Mouse (Mus musculus) cerebellum, adult 11 months (tissue): ENCODE measurements at regions not wholly inside any gene's neighbourhood (a gene's known extent, or its start where the extent isn't known, plus 50 kb on each side); places are given as distances from the start of the nearest gene placed in this dataset.

Source experiments
- DNase-seq: peaks from one replicate; pipeline ENCODE4 v3.0.0; 2022

GRCm38 (mm10) chr15:5511046-5511445 lies 267.1 kb upstream of the Ptger4 start:
- DNase-seq: no peak

- DNase-seq: no peak
Observed at GRCm38 (mm10) chr15:5512546-5512945, 268.6 kb upstream of the Ptger4 start.

GRCm38 (mm10) chr15:5513146-5513545 lies 269.2 kb upstream of the Ptger4 start:
- no peak for DNase-seq

- no peak for DNase-seq
Observed at GRCm38 (mm10) chr15:5514217-5514616, 270.2 kb upstream of the Ptger4 start.

GRCm38 (mm10) chr15:5517244-5517966 lies 273.4 kb upstream of the Ptger4 start:
- no peak for DNase-seq

- no peak for DNase-seq
Observed at GRCm38 (mm10) chr15:5519552-5519951, 275.6 kb upstream of the Ptger4 start.

GRCm38 (mm10) chr15:5519997-5520396 lies 276.0 kb upstream of the Ptger4 start:
- no peak for DNase-seq

- DNase-seq: no peak
Observed at GRCm38 (mm10) chr15:5528619-5529018, 284.6 kb upstream of the Ptger4 start.

- DNase-seq: no peak
Observed at GRCm38 (mm10) chr15:5533656-5534055, 289.7 kb upstream of the Ptger4 start.

GRCm38 (mm10) chr15:5537432-5537831 lies 293.4 kb upstream of the Ptger4 start:
- no peak for DNase-seq

- no peak for DNase-seq
Observed at GRCm38 (mm10) chr15:5539301-5539928, 295.4 kb upstream of the Ptger4 start.

- no peak for DNase-seq
Observed at GRCm38 (mm10) chr15:5554526-5554925, 310.5 kb upstream of the Ptger4 start.

GRCm38 (mm10) chr15:5554926-5555325 lies 310.9 kb upstream of the Ptger4 start:
- no peak for DNase-seq

- no peak for DNase-seq
Observed at GRCm38 (mm10) chr15:5555381-5556066, 311.5 kb upstream of the Ptger4 start.

GRCm38 (mm10) chr15:5561783-5562182 lies 317.8 kb upstream of the Ptger4 start:
- no peak for DNase-seq

GRCm38 (mm10) chr15:5574366-5574765 lies 330.4 kb upstream of the Ptger4 start:
- no peak for DNase-seq

GRCm38 (mm10) chr15:5579559-5579958 lies 335.6 kb upstream of the Ptger4 start:
- DNase-seq: no peak

- no peak for DNase-seq
Observed at GRCm38 (mm10) chr15:5580416-5580815, 336.4 kb upstream of the Ptger4 start.

GRCm38 (mm10) chr15:5584381-5584780 lies 340.4 kb upstream of the Ptger4 start:
- DNase-seq: no peak

GRCm38 (mm10) chr15:5604732-5605266 lies 360.8 kb upstream of the Ptger4 start:
- no peak for DNase-seq

GRCm38 (mm10) chr15:5607533-5607932 lies 363.5 kb upstream of the Ptger4 start:
- no peak for DNase-seq

- no peak for DNase-seq
Observed at GRCm38 (mm10) chr15:5623021-5623420, 379.0 kb upstream of the Ptger4 start.

GRCm38 (mm10) chr15:5625367-5625766 lies 381.4 kb upstream of the Ptger4 start:
- no peak for DNase-seq

GRCm38 (mm10) chr15:5646673-5647072 lies 402.7 kb upstream of the Ptger4 start:
- no peak for DNase-seq
